In the genomic region with DNA sequence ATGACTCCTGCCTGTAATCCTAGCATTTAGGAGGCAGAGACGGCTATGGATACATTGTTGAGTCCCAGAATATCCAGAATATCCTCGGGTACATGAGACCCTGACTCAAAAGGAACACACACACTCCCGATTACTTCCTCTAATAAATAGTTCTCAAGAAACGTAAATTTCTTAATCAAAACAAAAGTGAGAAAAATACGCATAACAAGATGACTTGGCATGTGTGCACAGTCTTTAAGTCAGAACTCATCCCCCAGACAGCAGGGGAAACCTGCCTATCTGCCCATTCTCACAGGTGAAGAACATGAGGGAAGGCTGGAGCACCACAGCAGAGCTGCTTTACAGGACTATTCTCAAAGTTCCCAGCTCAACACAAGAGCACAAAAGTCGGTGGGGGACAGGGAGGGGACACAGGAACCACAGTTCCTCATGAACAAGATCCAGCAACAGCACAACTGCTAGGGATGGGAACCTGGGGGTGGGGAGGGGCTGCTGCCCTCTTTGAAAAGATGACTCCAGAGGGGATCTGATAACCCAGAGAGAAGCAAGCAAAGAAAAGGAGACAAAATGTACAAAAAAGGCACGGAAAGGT, we compare ENCODE assay signal across 8 mouse cellular contexts. TPM values are rescaled to one million over a fixed set of nuclear protein-coding genes. Genes with fewer than 3 reads are reported as not detected.
DNase-seq lines count a peak whose midpoint lies in the region; ATAC-seq and TF ChIP-seq lines count a peak whose summit lies in the region.

No protein-coding gene starts in this region.

- 35% methylated on average over 7 of the region's 7 CpGs for WGBS in forebrain, embryonic 13.5 days
- 33% methylated on average over 7 of the region's 7 CpGs for WGBS in liver, embryonic 14.5 days (ENCODE audit: insufficient replicate concordance)

- H3K4me2 ChIP-seq in forebrain, embryonic 13.5 days, result peak overlapping the region; percentile 98
- peak overlapping the region; percentile 76 for H3K4me2 ChIP-seq in liver, embryonic 14.5 days (ENCODE audit: low read depth)

- peak overlapping the region; percentile 100 for H3K9ac ChIP-seq in forebrain, embryonic 13.5 days
- peak overlapping the region; percentile 99 for H3K9ac ChIP-seq in liver, embryonic 14.5 days (replicated peaks)

- DNase-seq in cerebellum, adult 9-11 months, result peak; percentile 36
- peak; percentile 43 for DNase-seq in A20 (ENCODE audit: low read depth, low spot score)
- DNase-seq in liver, embryonic 14.5 days (ENCODE audit: low read depth in 3 of 3, low spot score in 3 of 3), result no peak
- DNase-seq in left cerebral cortex, adult 9 months (ENCODE audit: low spot score in 2 of 2), result no peak
- no peak for DNase-seq in layer of hippocampus, postnatal 36 days
- DNase-seq in adrenal gland, postnatal 36 days, result no peak

- no peaks in the 10 kb centered on the region for H3K9me3 ChIP-seq in forebrain, embryonic 13.5 days (replicated peaks)
- no peaks in the 10 kb centered on the region for H3K9me3 ChIP-seq in liver, embryonic 14.5 days (ENCODE audit: control insufficient read depth, low read length)

- peak overlapping the region; percentile 100 for H3K4me3 ChIP-seq in forebrain, embryonic 13.5 days
- peak overlapping the region; percentile 35 to 90 for H3K4me3 ChIP-seq in liver, embryonic 14.5 days (ENCODE audit: insufficient read depth in 1 of 2, low read depth in 2 of 2, low read length in 2 of 2)

- TF ChIP-seq EP300 in liver, embryonic 14.5 days (IDR thresholded peaks at IDR 0.05; ENCODE audit: low read depth), result no peak

- no peak overlapping the region; the same call in 1 of the 2 replicates for H3K27ac ChIP-seq in forebrain, embryonic 13.5 days
- no peak overlapping the region for H3K27ac ChIP-seq in liver, embryonic 14.5 days

- H3K27me3 ChIP-seq in forebrain, embryonic 13.5 days, result no peaks in the 10 kb centered on the region
- H3K27me3 ChIP-seq in liver, embryonic 14.5 days (ENCODE audit: control insufficient read depth, insufficient read depth, low read length), result no peaks in the 10 kb centered on the region

- no peak for ATAC-seq in cerebellum, adult (ENCODE audit: insufficient number of reproducible peaks, low FRiP score, low TSS enrichment)
- ATAC-seq in forebrain, embryonic 13.5 days, result no peak
- no peak for ATAC-seq in liver, embryonic 14.5 days (ENCODE audit: insufficient read depth)

- H3K4me1 ChIP-seq in forebrain, embryonic 13.5 days, result peaks cover 60% of the 10 kb centered on the region
- peaks cover 18 to 28% of the 10 kb centered on the region in 2 experiments for H3K4me1 ChIP-seq in liver, embryonic 14.5 days (replicated peaks; ENCODE audit: control insufficient read depth in 2 of 2, insufficient read depth in 2 of 2, low read length in 1 of 2)

- TF ChIP-seq CTCF in liver, embryonic 14.5 days (IDR thresholded peaks at IDR 0.05; ENCODE audit: low read depth), result no peak

- H3K36me3 ChIP-seq in forebrain, embryonic 13.5 days (ENCODE audit: poor library complexity, severe bottlenecking), result peaks cover 23% of the 10 kb centered on the region
- H3K36me3 ChIP-seq in liver, embryonic 14.5 days (replicated peaks; ENCODE audit: control insufficient read depth, insufficient read depth, low read depth), result peaks cover 21% of the 10 kb centered on the region

RNA-seq across cellular contexts. Expression of a gene that starts 6.3 kb away (rescaled TPM):
- polyA plus RNA-seq in forebrain, embryonic 13.5 days (2015; fragmentation: Nextera tagmentation; extraction: Ambion mirVana), result 44.7 and 48.9 TPM in 2 replicates
- 11.9 and 12.0 TPM in 2 replicates for polyA plus RNA-seq in liver, embryonic 14.5 days (2012; rRNA removed)
- 7.4 and 7.8 TPM in 2 replicates for polyA plus RNA-seq in liver, embryonic 14.5 days (2014; fragmentation: Nextera tagmentation; extraction: Ambion mirVana)
- total RNA-seq in layer of hippocampus, postnatal 36 days (2021), result 10 to 100 TPM; 75.1 to 87.6 TPM
- total RNA-seq in adrenal gland, postnatal 36 days (2021), result 10 to 100 TPM; 51.8 to 54.7 TPM

Comparison
In these comparisons a context has a peak if more than half of its experiments do, and no peak if none do; other contexts are left out.
1. DNase-seq: peak in cerebellum, adult 9-11 months (single experiment) and A20 (single experiment); none in liver, embryonic 14.5 days (0 of 3), left cerebral cortex, adult 9 months (0 of 2), layer of hippocampus, postnatal 36 days (0 of 2) and adrenal gland, postnatal 36 days (0 of 2).